Mouse (Mus musculus) heart, postnatal 0 days (tissue): ENCODE data around the gene Serping1. TPM values are rescaled to one million over a fixed set of nuclear protein-coding genes. Genes with fewer than 3 reads are reported as not detected.

ENCODE experiments used
- ATAC-seq: fragments of 200-750 bp; cut with Nextera tagmentation; 2 replicates; pipeline ENCODE4 v1.8.0; 2017; ENCODE audit warnings: low read depth, moderate number of reproducible peaks, moderate library complexity; ENCODE audit not compliant: insufficient read depth
- DNase-seq: peaks from one replicate; pipeline ENCODE4 v3.0.0-alpha.2; 2016; ENCODE audit warnings: low spot score
- H3K27ac ChIP-seq: fragments of 300-500 bp; sonication (generic); 2 replicates; pipeline ENCODE4 v1.5.1; 2014; ENCODE audit warnings: low read depth, mild to moderate bottlenecking
- H3K27me3 ChIP-seq: fragments of 300-500 bp; sonication (generic); 2 replicates; pipeline ENCODE4 v1.6.1; 2014; ENCODE audit warnings: low read length, mixed read lengths; ENCODE audit not compliant: control insufficient read depth, insufficient read depth
- H3K36me3 ChIP-seq: fragments of 300-500 bp; sonication (generic); replicated peaks from 2 replicates; pipeline ENCODE4 v1.6.1; 2014; ENCODE audit warnings: low read length, mixed read lengths; ENCODE audit not compliant: control insufficient read depth, insufficient read depth
- H3K4me1 ChIP-seq: fragments of 300-500 bp; sonication (generic); 2 replicates; pipeline ENCODE4 v1.6.1; 2014; ENCODE audit warnings: antibody characterized with exemption; ENCODE audit not compliant: control insufficient read depth, insufficient read depth
- H3K4me2 ChIP-seq: fragments of 300-500 bp; sonication (generic); 2 replicates; pipeline ENCODE4 v1.6.1; 2014; ENCODE audit warnings: low read depth, mild to moderate bottlenecking, low read length, moderate library complexity
- H3K4me3 ChIP-seq: fragments of 300-500 bp; sonication (generic); 2 replicates; pipeline ENCODE4 v1.5.1; 2014; ENCODE audit warnings: low read depth, low read length
- H3K9ac ChIP-seq: fragments of 300-500 bp; sonication (generic); replicated peaks from 2 replicates; pipeline ENCODE4 v1.6.1; 2014; ENCODE audit warnings: low read depth, low read length, mixed read lengths
- H3K9me3 ChIP-seq: fragments of 300-500 bp; sonication (generic); replicated peaks from 2 replicates; pipeline ENCODE4 v1.6.1; 2016; ENCODE audit warnings: low read length; ENCODE audit not compliant: control insufficient read depth
- CTCF ChIP-seq: IDR thresholded peaks from 2 replicates; pipeline ENCODE4 v1.5.1; 2016; ENCODE audit warnings: antibody characterized with exemption, control low read depth, low read depth
- EP300 ChIP-seq: IDR thresholded peaks from 2 replicates; pipeline ENCODE4 v1.6.1; 2016; ENCODE audit warnings: antibody characterized with exemption, low read depth
- WGBS: fragments of 180-500 bp; shearing (Covaris S2); extraction: QIAGEN DNeasy Blood & Tissue Kit; methylation state at CpG from one replicate; pipeline ENCODE4 v1.1.7; 2014; 5-methylcytosine and 5-hydroxymethylcytosine counted together
- polyA plus RNA-seq: library from polyadenylated mRNA; unstranded; fragments of >200 nt; fragmentation: Nextera tagmentation; extraction: Ambion mirVana; gene quantifications from 2 replicates; pipeline ENCODE4 v1.2.1, GENCODE M21; 2015
- total RNA-seq: library from RNA; depleted of rRNA; stranded (reverse); fragments of >200 nt; gene quantifications from 2 replicates; pipeline ENCODE4 v1.2.3, GENCODE M21; 2014; ENCODE audit warnings: low replicate concordance

Serping1 gene
- total and polyA plus RNA-seq, 2 experiments from 2014 or later = 31.2 to 37.1 TPM

DNA sequence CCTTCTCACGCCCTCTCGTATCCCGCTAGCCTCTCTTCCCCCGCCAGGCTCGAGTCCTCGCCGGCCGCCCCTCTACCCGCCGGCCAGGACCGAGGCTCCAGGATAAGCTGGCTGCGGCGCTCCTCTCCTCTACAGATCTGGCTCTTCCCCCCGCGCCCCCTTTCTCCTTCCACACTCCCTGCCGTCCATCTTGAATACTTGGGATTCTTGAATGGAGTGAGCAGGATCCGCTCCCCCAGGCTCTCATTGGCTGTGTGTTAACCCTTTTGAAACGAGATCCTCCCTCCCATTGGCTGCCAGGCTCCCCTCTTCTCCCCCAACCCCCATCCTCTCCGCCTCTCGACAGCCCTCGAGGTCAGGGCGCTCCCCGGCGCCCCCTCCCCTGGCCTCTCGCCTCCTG, 31.7 kb downstream of the Serping1 start, which contains the start of gene Gm19426:
TSS of gene Gm19426 (minus strand) at position 95 of the 400 bp plus-strand sequence.
- no peaks in the 10 kb centered on the region for H3K9me3 ChIP-seq
- H3K4me2 ChIP-seq = peak within 1 kb of the TSS; percentile 81
- ATAC-seq = peak; percentile 97
- H3K36me3 ChIP-seq = no peaks in the 10 kb centered on the region
- H3K4me1 ChIP-seq = peaks cover 26% of the 10 kb centered on the region
- peak within 1 kb of the TSS; percentile 91 for H3K9ac ChIP-seq
- DNase-seq = peak; percentile 98
- no peak for TF ChIP-seq CTCF
- TF ChIP-seq EP300 = no peak
- peak within 1 kb of the TSS; percentile 94 for H3K27ac ChIP-seq
- WGBS = under 1% methylated on average over 25 of the region's 25 CpGs
- no peaks in the 10 kb centered on the region for H3K27me3 ChIP-seq
- H3K4me3 ChIP-seq = peak within 1 kb of the TSS; percentile 68

DNA sequence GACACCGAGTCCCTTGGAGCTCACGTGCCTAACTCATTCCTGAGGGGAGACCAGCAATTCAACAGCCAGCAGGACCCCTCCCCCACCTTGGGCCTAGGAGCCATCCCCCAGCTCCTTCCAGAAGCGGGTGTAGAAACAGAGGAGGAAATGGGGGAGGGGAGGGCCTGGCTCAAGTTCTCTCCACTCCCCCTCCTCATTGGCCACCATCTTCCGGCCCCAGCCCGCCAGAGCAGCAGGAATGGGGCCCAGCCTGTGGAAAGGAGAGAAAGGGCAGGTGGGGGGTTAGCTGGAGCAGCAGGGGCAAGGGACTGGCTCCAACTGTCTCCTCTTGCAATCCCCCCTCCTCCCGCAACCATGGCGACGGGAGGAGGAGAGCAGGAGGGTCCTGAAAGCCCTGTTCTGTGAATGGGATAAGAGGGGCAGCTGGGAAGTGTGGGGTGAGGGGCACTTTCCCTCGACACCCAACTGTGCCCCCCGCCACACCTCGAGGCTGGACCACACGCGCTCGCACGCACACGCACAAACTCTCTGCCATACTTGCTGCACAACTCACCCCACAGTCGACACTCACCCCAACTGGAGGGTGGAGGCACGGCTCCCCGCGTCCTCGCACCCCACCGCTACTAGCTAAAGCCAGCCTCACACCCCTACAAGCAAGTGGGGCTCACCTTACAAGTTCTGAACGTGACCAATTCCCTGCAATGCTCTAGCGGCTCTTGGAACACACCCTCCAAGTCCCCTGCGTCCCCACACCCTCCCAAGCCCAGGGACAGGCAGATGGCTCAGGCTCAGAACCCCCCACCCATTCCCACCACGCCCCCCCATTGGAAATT, 32.6 kb downstream of the Serping1 start:
- Histone ChIP-seq H3K4me3 (peak overlapping the region; percentile 68), H3K9ac (peak overlapping the region; percentile 91), H3K4me2 (peak overlapping the region; percentile 81), H3K4me1 (peaks cover 35% of the 10 kb centered on the region), H3K27me3 (no peaks in the 10 kb centered on the region), H3K36me3 (no peaks in the 10 kb centered on the region), H3K9me3 (no peaks in the 10 kb centered on the region), H3K27ac (peak overlapping the region; percentile 94)
- DNase-seq = peak; percentile 55
- WGBS = 1% methylated on average over 25 of the region's 26 CpGs
- no peak for ATAC-seq
- TF ChIP-seq EP300 = no peak
- TF ChIP-seq CTCF = no peak

DNA sequence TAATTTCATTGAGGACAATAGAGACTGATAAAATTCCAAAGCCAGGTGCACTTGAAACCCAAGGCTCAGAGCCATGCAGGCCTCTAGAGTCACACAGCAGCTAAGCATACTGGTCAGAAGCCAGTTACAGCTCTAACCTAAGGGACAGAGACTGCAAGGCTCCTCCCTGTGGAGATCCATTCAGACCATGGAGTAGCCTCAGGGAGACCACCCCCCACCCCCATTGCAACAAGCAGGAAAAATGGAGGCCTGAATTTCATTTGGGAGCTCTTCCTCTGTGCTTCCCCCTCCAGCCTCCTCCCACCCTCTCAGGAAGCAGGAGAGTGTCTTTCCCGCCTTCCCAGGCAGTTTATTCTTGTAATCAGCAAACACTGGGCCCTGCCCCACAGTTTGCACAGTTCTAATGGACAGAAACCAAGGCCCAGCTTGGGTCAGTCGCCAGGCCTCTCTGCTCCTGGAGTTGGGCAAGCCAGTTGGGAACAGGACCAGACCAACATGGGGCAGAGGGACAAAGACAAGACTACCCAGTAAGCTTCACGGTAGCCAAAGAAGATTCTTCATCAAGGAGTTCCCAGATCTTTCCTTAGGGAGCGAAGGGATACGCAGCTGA, 33.3 kb downstream of the Serping1 start:
- peak overlapping the region; percentile 68 for H3K4me3 ChIP-seq
- H3K9me3 ChIP-seq = no peaks in the 10 kb centered on the region
- H3K4me2 ChIP-seq = peak overlapping the region; percentile 81
- H3K36me3 ChIP-seq = no peaks in the 10 kb centered on the region
- H3K4me1 ChIP-seq = peaks cover 42% of the 10 kb centered on the region
- ATAC-seq (no peak), DNase-seq (no peak)
- TF ChIP-seq EP300 (no peak), CTCF (no peak)
- H3K9ac ChIP-seq = peak overlapping the region; percentile 91
- H3K27ac ChIP-seq = peak overlapping the region; percentile 94
- WGBS = 8% methylated on average over 5 of the region's 5 CpGs
- 0 out of 2 replicates have a peak, but pooled peaks cover under 1% of the 10 kb centered on the region for H3K27me3 ChIP-seq

GRCm38 (mm10) chr2:84740608-84741333, 34.5 kb downstream of the Serping1 start:
- H3K4me1 ChIP-seq = peaks cover 50% of the 10 kb centered on the region
- peaks cover 6% of the 10 kb centered on the region; the same call in 1 of the 2 replicates for H3K27me3 ChIP-seq
- ATAC-seq (no peak), DNase-seq (peak; percentile 55)
- 59% methylated on average over 15 of the region's 15 CpGs for WGBS
- no peak overlapping the region for H3K9ac ChIP-seq
- H3K27ac ChIP-seq = no peak overlapping the region; the same call in 1 of the 2 replicates
- H3K4me2 ChIP-seq = peak overlapping the region; percentile 81; the same call in 1 of the 2 replicates
- no peaks in the 10 kb centered on the region for H3K36me3 ChIP-seq
- TF ChIP-seq CTCF (peak; percentile 39), EP300 (no peak)
- H3K4me3 ChIP-seq = no peak overlapping the region
- H3K9me3 ChIP-seq = no peaks in the 10 kb centered on the region

GRCm38 (mm10) chr2:84738271-84738911, 36.9 kb downstream of the Serping1 start:
- under 1% methylated on average over 12 of the region's 12 CpGs for WGBS
- peak overlapping the region; percentile 60 for H3K4me2 ChIP-seq
- ATAC-seq = no peak
- peak; percentile 73 for DNase-seq
- TF ChIP-seq EP300 (no peak), CTCF (peak; percentile 53)
- H3K9ac ChIP-seq = 0 out of 2 replicates have a peak overlapping the region, but pooled peaks have one; percentile 10
- peaks cover 42% of the 10 kb centered on the region for H3K4me1 ChIP-seq
- peaks cover 23% of the 10 kb centered on the region for H3K27me3 ChIP-seq
- peak overlapping the region; percentile 26; the same call in 1 of the 2 replicates for H3K4me3 ChIP-seq
- H3K9me3 ChIP-seq = no peaks in the 10 kb centered on the region
- H3K27ac ChIP-seq = no peak overlapping the region
- H3K36me3 ChIP-seq = no peaks in the 10 kb centered on the region
